ENCODE assay signal across 15 mouse cellular contexts in the genomic region with DNA sequence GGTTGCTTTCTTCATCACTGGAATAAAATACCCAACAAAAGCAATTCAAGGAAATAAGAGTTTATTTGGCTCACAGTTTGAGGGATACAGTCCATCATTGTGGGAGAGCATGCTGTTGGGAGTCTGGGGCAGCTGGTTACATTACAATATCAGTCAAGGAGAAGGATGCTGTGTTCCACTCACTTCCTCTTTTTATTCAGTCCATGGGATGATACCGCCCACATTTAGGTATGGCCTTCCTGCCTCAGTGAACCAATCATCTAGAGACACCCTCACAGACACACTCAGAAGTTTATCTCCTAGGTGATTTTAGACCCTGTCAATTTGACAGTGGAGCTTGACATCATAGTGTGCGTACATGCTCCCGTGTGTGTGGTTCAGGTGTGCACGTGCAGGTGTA.
"Had no signal": no experiment of that assay in that cellular context is flagged by ENCODE, and none has a peak within 500 bp of the region (broad histone marks: within the 10 kb centered on the region; RNA-seq: fewer than 3 reads in every experiment).

No protein-coding gene starts in this region.

- H3K4me3 ChIP-seq: limb, embryonic 10.5 days; limb, embryonic 13.5 days; liver, embryonic 12.5 days; liver, embryonic 15.5 days; lung, embryonic 15.5 days; stomach, embryonic 15.5 days had no signal

- ATAC-seq: liver, embryonic 12.5 days had no signal

- H3K36me3 ChIP-seq: limb, embryonic 10.5 days; limb, embryonic 13.5 days; liver, embryonic 12.5 days; liver, embryonic 15.5 days; lung, embryonic 15.5 days; stomach, embryonic 15.5 days had no signal

- H3K27me3 ChIP-seq: limb, embryonic 13.5 days; liver, embryonic 12.5 days; liver, embryonic 15.5 days; lung, embryonic 15.5 days; stomach, embryonic 15.5 days had no signal

- H3K4me1 ChIP-seq: stomach, embryonic 15.5 days had no signal

- DNase-seq: kidney, adult 2 months; kidney, postnatal 36 days; liver; lung, adult 18-20 months; lung, postnatal 14 days; lung, postnatal 4 days; midbrain, embryonic 14.5 days; retina, postnatal 1 day; thymus, postnatal 25 days had no signal

- H3K9me3 ChIP-seq: limb, embryonic 10.5 days; liver, embryonic 12.5 days; liver, embryonic 15.5 days; lung, embryonic 15.5 days; stomach, embryonic 15.5 days had no signal
